Mouse (Mus musculus): ENCODE measurements at regions not wholly inside any gene's neighbourhood (a gene's known extent, or its start where the extent isn't known, plus 50 kb on each side); places are given as distances from the start of the nearest gene placed in this dataset.

- TF ChIP-seq HCFC1 (IDR thresholded peaks at IDR 0.05; ENCODE audit: borderline replicate concordance, insufficient read depth, low read length) (no peak), CHD2 (IDR thresholded peaks at IDR 0.05; ENCODE audit: low read depth, low read length) (no peak), ZNF384 (IDR thresholded peaks at IDR 0.05; ENCODE audit: low read depth, low read length) (no peak), MAFK (IDR thresholded peaks at IDR 0.05; ENCODE audit: insufficient read depth, low read depth, low read length) (no peak)
Measured at GRCm38 (mm10) chr15:56841516-56841915, 635.9 kb downstream of the Slc22a22 start.

All from ES-E14 (cell line).